10 mouse cellular contexts compared by ENCODE assay signal in genomic region chr9:8226415-8226814, GRCm38 (mm10).
DNase-seq lines count a peak whose midpoint lies in the region; ATAC-seq and TF ChIP-seq lines count a peak whose summit lies in the region.
"Had no signal": no experiment of that assay in that cellular context is flagged by ENCODE, and none has a peak within 500 bp of the region (broad histone marks: within the 10 kb centered on the region; RNA-seq: fewer than 3 reads in every experiment).

No protein-coding gene starts in this region.

- WGBS in forebrain, embryonic 12.5 days = 33% methylated on average over 1 of the region's 1 CpGs
- 33% methylated on average over 1 of the region's 1 CpGs for WGBS in forebrain, embryonic 16.5 days
- 24% methylated on average over 1 of the region's 1 CpGs for WGBS in liver, postnatal 0 days (ENCODE audit: insufficient replicate concordance)
- 34% methylated on average over 1 of the region's 1 CpGs for WGBS in liver, embryonic 11.5 days

- TF ChIP-seq EP300 in liver, postnatal 0 days (IDR thresholded peaks at IDR 0.05; ENCODE audit: low read depth) = no peak

- no peak overlapping the region for H3K27ac ChIP-seq in forebrain, embryonic 12.5 days
- no peak overlapping the region for H3K27ac ChIP-seq in forebrain, embryonic 16.5 days (ENCODE audit: low read length)
- no peak overlapping the region for H3K27ac ChIP-seq in liver, postnatal 0 days (ENCODE audit: low read depth)
- H3K27ac ChIP-seq in liver, embryonic 11.5 days (ENCODE audit: low read depth, low read length) = no peak overlapping the region
- H3K27ac ChIP-seq: lung, embryonic 15.5 days had no signal

- H3K4me1 ChIP-seq in forebrain, embryonic 12.5 days = no peaks in the 10 kb centered on the region
- H3K4me1 ChIP-seq in forebrain, embryonic 16.5 days (replicated peaks; ENCODE audit: control insufficient read depth, insufficient read depth, low read length) = no peaks in the 10 kb centered on the region
- no peaks in the 10 kb centered on the region for H3K4me1 ChIP-seq in liver, postnatal 0 days (ENCODE audit: insufficient read depth)
- H3K4me1 ChIP-seq in liver, embryonic 11.5 days (replicated peaks; ENCODE audit: control insufficient read depth, insufficient read depth, low read length) = no peaks in the 10 kb centered on the region
- H3K4me1 ChIP-seq: lung, embryonic 15.5 days had no signal

- no peak overlapping the region for H3K4me2 ChIP-seq in forebrain, embryonic 12.5 days
- H3K4me2 ChIP-seq in forebrain, embryonic 16.5 days (ENCODE audit: low read length) = no peak overlapping the region
- H3K4me2 ChIP-seq in liver, postnatal 0 days (ENCODE audit: low read depth, low read length) = no peak overlapping the region
- no peak overlapping the region for H3K4me2 ChIP-seq in liver, embryonic 11.5 days
- H3K4me2 ChIP-seq: lung, embryonic 15.5 days had no signal

- no peaks in the 10 kb centered on the region for H3K9me3 ChIP-seq in forebrain, embryonic 12.5 days
- no peaks in the 10 kb centered on the region for H3K9me3 ChIP-seq in forebrain, embryonic 16.5 days (ENCODE audit: control insufficient read depth, low read length)
- no peaks in the 10 kb centered on the region for H3K9me3 ChIP-seq in liver, postnatal 0 days (ENCODE audit: low read length)
- H3K9me3 ChIP-seq in liver, embryonic 11.5 days (ENCODE audit: control insufficient read depth, low read length) = no peaks in the 10 kb centered on the region
- H3K9me3 ChIP-seq: lung, embryonic 15.5 days had no signal

- no peak overlapping the region for H3K9ac ChIP-seq in forebrain, embryonic 12.5 days
- H3K9ac ChIP-seq in forebrain, embryonic 16.5 days (replicated peaks; ENCODE audit: low read depth, low read length) = no peak overlapping the region
- no peak overlapping the region for H3K9ac ChIP-seq in liver, postnatal 0 days (replicated peaks)
- H3K9ac ChIP-seq in liver, embryonic 11.5 days (ENCODE audit: low read depth, low read length) = no peak overlapping the region
- H3K9ac ChIP-seq: lung, embryonic 15.5 days had no signal

- no peaks in the 10 kb centered on the region for H3K36me3 ChIP-seq in forebrain, embryonic 12.5 days (replicated peaks)
- H3K36me3 ChIP-seq in forebrain, embryonic 16.5 days (ENCODE audit: control insufficient read depth, insufficient read depth) = no peaks in the 10 kb centered on the region
- H3K36me3 ChIP-seq in liver, postnatal 0 days (replicated peaks; ENCODE audit: insufficient read depth, low read length) = no peaks in the 10 kb centered on the region
- no peaks in the 10 kb centered on the region for H3K36me3 ChIP-seq in liver, embryonic 11.5 days (ENCODE audit: control insufficient read depth, insufficient read depth, low read length)
- H3K36me3 ChIP-seq: lung, embryonic 15.5 days had no signal

- peak; percentile 43 for TF ChIP-seq CTCF in liver, postnatal 0 days (IDR thresholded peaks at IDR 0.05; ENCODE audit: low read depth)

- ATAC-seq in forebrain, embryonic 12.5 days (ENCODE audit: low FRiP score) = peak; percentile 64; the same call in 1 of the 2 replicates
- no peak; the same call in 1 of the 2 replicates for ATAC-seq in forebrain, embryonic 16.5 days
- no peak for ATAC-seq in liver, postnatal 0 days
- no peak for ATAC-seq in liver, embryonic 11.5 days (replicated peaks; ENCODE audit: low FRiP score)
- ATAC-seq in inflammation-experienced regulatory T-cells, adult 6 months = no peak

- no peak for DNase-seq in liver, postnatal 0 days
- DNase-seq in liver, embryonic 11.5 days (ENCODE audit: low spot score) = no peak
- DNase-seq in embryo, embryonic 11.5 days (ENCODE audit: low read depth, low spot score) = peak; percentile 29
- peak; percentile 72 for DNase-seq in retina, embryonic 14.5 days (ENCODE audit: low spot score)
- DNase-seq in cerebellum, adult 9-11 months = no peak
- DNase-seq: cerebellum, adult 11-12 months had no signal

- H3K27me3 ChIP-seq in forebrain, embryonic 12.5 days = no peaks in the 10 kb centered on the region
- no peaks in the 10 kb centered on the region for H3K27me3 ChIP-seq in forebrain, embryonic 16.5 days (replicated peaks; ENCODE audit: control insufficient read depth, insufficient read depth, low read length)
- H3K27me3 ChIP-seq in liver, postnatal 0 days (ENCODE audit: insufficient read depth, low read length) = no peaks in the 10 kb centered on the region
- H3K27me3 ChIP-seq in liver, embryonic 11.5 days (replicated peaks; ENCODE audit: control insufficient read depth, insufficient read depth, low read length) = no peaks in the 10 kb centered on the region
- H3K27me3 ChIP-seq: lung, embryonic 15.5 days had no signal

- no peak overlapping the region for H3K4me3 ChIP-seq in forebrain, embryonic 12.5 days (replicated peaks)
- H3K4me3 ChIP-seq in forebrain, embryonic 16.5 days (replicated peaks; ENCODE audit: low read length) = no peak overlapping the region
- no peak overlapping the region for H3K4me3 ChIP-seq in liver, postnatal 0 days (ENCODE audit: low read depth, low read length)
- no peak overlapping the region for H3K4me3 ChIP-seq in liver, embryonic 11.5 days (ENCODE audit: low read depth, low read length)
- H3K4me3 ChIP-seq: lung, embryonic 15.5 days had no signal

Comparison
In these comparisons a context has a peak if more than half of its experiments do, and no peak if none do; other contexts are left out.
1. DNase-seq: peak in embryo, embryonic 11.5 days (single experiment) and retina, embryonic 14.5 days (single experiment); none in liver, postnatal 0 days (single experiment), liver, embryonic 11.5 days (single experiment) and cerebellum, adult 9-11 months (single experiment).